In the genomic region with DNA sequence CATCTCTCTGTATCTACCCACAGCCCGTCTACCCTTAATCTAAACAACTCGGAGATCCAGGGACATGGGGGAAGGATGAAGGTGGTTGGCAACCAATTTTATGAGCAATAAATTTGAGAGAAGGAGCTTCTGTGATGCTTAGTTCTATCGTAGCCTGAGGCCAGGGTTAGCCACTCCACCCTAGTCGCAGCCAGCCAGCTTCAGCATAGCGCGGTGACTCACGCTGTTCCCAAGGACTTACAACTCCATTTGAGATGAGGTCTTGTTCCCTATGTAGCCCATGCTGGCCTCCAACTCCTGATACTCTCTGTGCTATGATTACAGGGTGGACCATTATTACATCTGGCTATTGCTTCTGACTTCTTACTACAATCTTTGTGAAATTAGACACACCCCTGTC, we compare ENCODE assay signal across 25 mouse cellular contexts. TPM values are rescaled to one million over a fixed set of nuclear protein-coding genes. Genes with fewer than 3 reads are reported as not detected.
A peak's percentile ranks its signal among the peaks of the same experiment; 100 is the strongest.
DNase-seq lines count a peak whose midpoint lies in the region; ATAC-seq lines count a peak whose summit lies in the region.
"Had no signal": no experiment of that assay in that cellular context is flagged by ENCODE, and none has a peak within 500 bp of the region (broad histone marks: within the 10 kb centered on the region; RNA-seq: fewer than 3 reads in every experiment).

No protein-coding gene starts in this region.

- no peaks in the 10 kb centered on the region for H3K27me3 ChIP-seq in kidney, embryonic 16.5 days (ENCODE audit: insufficient read depth, low read length)
- H3K27me3 ChIP-seq: embryonic facial prominence, embryonic 15.5 days; heart, embryonic 15.5 days had no signal

- no peak for ATAC-seq in kidney, embryonic 16.5 days (ENCODE audit: low FRiP score, low TSS enrichment)
- ATAC-seq: forebrain, embryonic 14.5 days; hindbrain, postnatal 0 days had no signal

- no peak overlapping the region for H3K4me2 ChIP-seq in kidney, embryonic 16.5 days (replicated peaks; ENCODE audit: low read depth, low read length)
- H3K4me2 ChIP-seq: embryonic facial prominence, embryonic 15.5 days; heart, embryonic 11.5 days; heart, embryonic 15.5 days; hindbrain, embryonic 13.5 days had no signal

- H3K9ac ChIP-seq in kidney, embryonic 16.5 days (replicated peaks; ENCODE audit: low read length): no peak overlapping the region
- H3K9ac ChIP-seq: embryonic facial prominence, embryonic 15.5 days; heart, embryonic 15.5 days; hindbrain, embryonic 13.5 days had no signal

- H3K4me3 ChIP-seq in kidney, embryonic 16.5 days (ENCODE audit: low read length): no peak overlapping the region
- H3K4me3 ChIP-seq: embryonic facial prominence, embryonic 15.5 days; erythroblast, embryonic 14.5 days; forebrain, embryonic 10.5 days; heart, adult 2 months; heart, embryonic 15.5 days; hindbrain, embryonic 13.5 days had no signal

- no peaks in the 10 kb centered on the region for H3K9me3 ChIP-seq in kidney, embryonic 16.5 days (ENCODE audit: low read length)
- H3K9me3 ChIP-seq: embryonic facial prominence, embryonic 15.5 days; forebrain, embryonic 10.5 days; heart, embryonic 15.5 days; hindbrain, embryonic 13.5 days had no signal

- 89% methylated on average over 7 of the region's 7 CpGs for WGBS in kidney, embryonic 16.5 days

- no peaks in the 10 kb centered on the region for H3K36me3 ChIP-seq in kidney, embryonic 16.5 days (ENCODE audit: insufficient read depth, low read length)
- H3K36me3 ChIP-seq: embryonic facial prominence, embryonic 15.5 days; forebrain, embryonic 10.5 days; heart, embryonic 15.5 days; hindbrain, embryonic 13.5 days had no signal

- intact Hi-C loops in gastrocnemius, postnatal 14 days (cut with DNase I; ENCODE audit: low total_unique reads): no loop called here

- DNase-seq in adrenal gland, adult 2 months: peak; percentile 26
- no peak for DNase-seq in adrenal gland, adult 18-20 months (ENCODE audit: low spot score in 2 of 2)
- DNase-seq in gastrocnemius, postnatal 14 days: peak; percentile 24
- no peak for DNase-seq in gastrocnemius, adult 8-10 months (ENCODE audit: low spot score in 2 of 2)
- DNase-seq in urinary bladder, postnatal 25 days (ENCODE audit: low spot score): peak; percentile 23
- DNase-seq in urinary bladder, adult 2 months (ENCODE audit: low spot score): no peak
- DNase-seq: cerebellum, adult 11 months; cerebellum, adult 8-10 months; cerebellum, postnatal 14 days; embryo, embryonic 11 days; heart, adult 2 months; heart, postnatal 14 days had no signal

- peaks cover 4% of the 10 kb centered on the region for H3K4me1 ChIP-seq in kidney, embryonic 16.5 days (ENCODE audit: insufficient read depth, low read length)
- H3K4me1 ChIP-seq: forebrain, embryonic 10.5 days; hindbrain, embryonic 13.5 days had no signal

- H3K27ac ChIP-seq in kidney, embryonic 16.5 days (ENCODE audit: low read length): no peak overlapping the region
- H3K27ac ChIP-seq: embryonic facial prominence, embryonic 15.5 days; forebrain, embryonic 10.5 days; heart, adult 2 months; heart, embryonic 15.5 days; hindbrain, embryonic 13.5 days; hindbrain, postnatal 0 days had no signal

RNA-seq across cellular contexts. Expression of a gene that starts 19.3 kb away (rescaled TPM):
- 100 to 1,000 TPM; 231 to 235 TPM for total RNA-seq in adrenal gland, adult 2 months (2021)
- polyA plus RNA-seq in adrenal gland, adult 2 months (2012; rRNA removed): 475 and 582 TPM in 2 replicates
- 100 to 1,000 TPM; 167 to 236 TPM for total RNA-seq in adrenal gland, adult 18-20 months (2021)
- 10 to 100 TPM; 48.5 to 80.7 TPM for total RNA-seq in gastrocnemius, postnatal 14 days (2021)
- 10 to 100 TPM; 47.3 to 67.2 (median 53.9) TPM for total RNA-seq in gastrocnemius, adult 8-10 months (2022)
- 42.2 and 43.3 TPM in 2 replicates for polyA plus RNA-seq in urinary bladder, adult 2 months (2012; rRNA removed)
- polyA plus RNA-seq in kidney, embryonic 16.5 days (2015; fragmentation: Nextera tagmentation; extraction: Ambion mirVana): 59.2 and 62.8 TPM in 2 replicates

RNA-seq across cellular contexts. Expression of a gene that starts 25.4 kb away (rescaled TPM):
- total RNA-seq in adrenal gland, adult 2 months (2021): under 1 TPM; 0.20 to 0.48 TPM
- polyA plus RNA-seq in adrenal gland, adult 2 months (2012; rRNA removed): 0.20 and 0.22 TPM in 2 replicates
- total RNA-seq in adrenal gland, adult 18-20 months (2021): under 1 TPM; 0.27 to 0.45 TPM
- under 1 TPM; 0.06 to 0.09 TPM for total RNA-seq in gastrocnemius, postnatal 14 days (2021)
- total RNA-seq in gastrocnemius, adult 8-10 months (2022): under 1 TPM in 3 of 4 experiments, not detected in 1; 0.15 to 0.27 (median 0.16) TPM
- polyA plus RNA-seq in urinary bladder, adult 2 months (2012; rRNA removed): 1.4 and 1.6 TPM in 2 replicates
- not detected in 2 replicates for polyA plus RNA-seq in kidney, embryonic 16.5 days (2015; fragmentation: Nextera tagmentation; extraction: Ambion mirVana)
- total RNA-seq: common myeloid progenitor, adult 5-6 weeks; hematopoietic stem cell, adult 5-6 weeks; hindbrain, postnatal 0 days; MEL had no signal
- polyA plus RNA-seq: C2C12; erythroblast, embryonic 14.5 days; forebrain, embryonic 14.5 days; heart, embryonic 11.5 days; hindbrain, embryonic 13.5 days had no signal

RNA-seq across cellular contexts. Expression of a gene that starts 53.1 kb away (rescaled TPM):
- total RNA-seq in adrenal gland, adult 2 months (2021): 10 to 100 TPM; 74.1 to 77.3 TPM
- polyA plus RNA-seq in adrenal gland, adult 2 months (2012; rRNA removed): 12.9 and 16.2 TPM in 2 replicates
- total RNA-seq in adrenal gland, adult 18-20 months (2021): 10 to 100 TPM; 77.6 to 81.6 TPM
- total RNA-seq in gastrocnemius, postnatal 14 days (2021): 10 to 100 TPM; 52.8 to 60.5 TPM
- total RNA-seq in gastrocnemius, adult 8-10 months (2022): 10 to 100 TPM; 40.3 to 44.0 (median 43.0) TPM
- 146 and 216 TPM in 2 replicates for polyA plus RNA-seq in urinary bladder, adult 2 months (2012; rRNA removed)
- 117 and 124 TPM in 2 replicates for polyA plus RNA-seq in kidney, embryonic 16.5 days (2015; fragmentation: Nextera tagmentation; extraction: Ambion mirVana)

Comparison
In these comparisons a context has a peak if more than half of its experiments do, and no peak if none do; other contexts are left out.
1. DNase-seq: peak in adrenal gland, adult 2 months (single experiment), gastrocnemius, postnatal 14 days (single experiment) and urinary bladder, postnatal 25 days (single experiment); none in adrenal gland, adult 18-20 months (0 of 2), gastrocnemius, adult 8-10 months (0 of 2) and urinary bladder, adult 2 months (single experiment).